Mouse (Mus musculus) heart, embryonic 11.5 days (tissue): ENCODE results near the gene Garnl3. TPM values are rescaled to one million over a fixed set of nuclear protein-coding genes. Genes with fewer than 3 reads are reported as not detected.

Source experiments
- ATAC-seq: fragments of 200-750 bp; cut with Nextera tagmentation; replicated peaks from 2 replicates; pipeline ENCODE4 v1.8.0; 2017; ENCODE audit warnings: moderate library complexity; ENCODE audit not compliant: insufficient number of reproducible peaks, low FRiP score, low TSS enrichment
- H3K27ac ChIP-seq: fragments of 300-500 bp; sonication (generic); 2 replicates; pipeline ENCODE4 v1.5.1; 2014; ENCODE audit warnings: mild to moderate bottlenecking, low read depth, low read length
- H3K27me3 ChIP-seq: fragments of 300-500 bp; sonication (generic); 2 replicates; pipeline ENCODE4 v1.6.1; 2014; ENCODE audit warnings: mild to moderate bottlenecking, low read length, mixed read lengths; ENCODE audit not compliant: control insufficient read depth, insufficient read depth
- H3K36me3 ChIP-seq: fragments of 300-500 bp; sonication (generic); 2 replicates; pipeline ENCODE4 v1.6.1; 2014; ENCODE audit warnings: mild to moderate bottlenecking, low read length, moderate library complexity, mixed read lengths; ENCODE audit not compliant: control insufficient read depth, insufficient read depth
- H3K4me1 ChIP-seq: fragments of 300-500 bp; sonication (generic); 2 replicates; pipeline ENCODE4 v1.6.1; 2014; ENCODE audit warnings: low read length; ENCODE audit not compliant: control insufficient read depth, insufficient read depth
- H3K4me2 ChIP-seq: fragments of 300-500 bp; sonication (generic); 2 replicates; pipeline ENCODE4 v1.6.1; 2014; ENCODE audit warnings: mild to moderate bottlenecking, moderate library complexity
- H3K4me3 ChIP-seq: fragments of 300-500 bp; sonication (generic); 2 replicates; pipeline ENCODE4 v1.5.1; 2014; ENCODE audit warnings: low read depth, low read length
- H3K9ac ChIP-seq: fragments of 300-500 bp; sonication (generic); 2 replicates; pipeline ENCODE4 v1.6.1; 2014; ENCODE audit warnings: mild to moderate bottlenecking, low read depth, low read length, moderate library complexity
- H3K9me3 ChIP-seq: fragments of 300-500 bp; sonication (generic); replicated peaks from 2 replicates; pipeline ENCODE4 v1.6.1; 2016; ENCODE audit warnings: low read length; ENCODE audit not compliant: control insufficient read depth
- WGBS: fragments of 180-500 bp; shearing (Covaris S2); extraction: QIAGEN DNeasy Blood & Tissue Kit; methylation state at CpG from one replicate; pipeline ENCODE4 v1.1.7; 2014; ENCODE audit not compliant: insufficient replicate concordance; 5-methylcytosine and 5-hydroxymethylcytosine counted together
- polyA plus RNA-seq: library from polyadenylated mRNA; unstranded; fragments of >200 nt; fragmentation: Nextera tagmentation; extraction: Ambion mirVana; gene quantifications from 2 replicates; pipeline ENCODE4 v1.2.1, GENCODE M21; 2014

The Garnl3 gene
- polyA plus RNA-seq, 1 experiment from 2014 or later, result 15.4 TPM

DNA sequence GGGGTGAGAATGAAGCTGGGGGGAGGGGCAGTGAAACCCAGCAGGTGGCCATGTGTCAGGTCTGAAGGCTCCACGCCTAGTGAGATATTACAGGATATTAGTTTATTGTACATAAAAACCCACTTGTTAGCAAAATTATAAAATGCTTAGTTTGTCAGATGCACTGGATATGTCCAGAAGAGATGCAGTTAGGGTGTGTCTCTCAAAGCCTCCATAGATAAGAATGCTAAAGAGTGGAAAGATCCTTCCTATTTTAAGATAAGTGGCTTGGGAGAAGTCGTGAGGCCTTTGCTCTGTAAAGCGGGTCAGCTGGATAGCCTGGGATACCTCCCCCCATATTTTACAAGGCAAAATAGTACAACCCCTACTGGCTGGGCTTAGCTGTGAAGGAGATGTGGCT is 152.8 kb downstream of the Garnl3 start:
- 46% methylated on average over 3 of the region's 3 CpGs for WGBS
- Histone ChIP-seq H3K36me3 (peaks cover under 1% of the 10 kb centered on the region; the same call in 1 of the 2 replicates), H3K4me3 (no peak overlapping the region), H3K4me1 (peaks cover 6% of the 10 kb centered on the region), H3K27ac (no peak overlapping the region), H3K9me3 (no peaks in the 10 kb centered on the region), H3K4me2 (no peak overlapping the region), H3K27me3 (no peaks in the 10 kb centered on the region), H3K9ac (no peak overlapping the region)
- ATAC-seq, result no peak

DNA sequence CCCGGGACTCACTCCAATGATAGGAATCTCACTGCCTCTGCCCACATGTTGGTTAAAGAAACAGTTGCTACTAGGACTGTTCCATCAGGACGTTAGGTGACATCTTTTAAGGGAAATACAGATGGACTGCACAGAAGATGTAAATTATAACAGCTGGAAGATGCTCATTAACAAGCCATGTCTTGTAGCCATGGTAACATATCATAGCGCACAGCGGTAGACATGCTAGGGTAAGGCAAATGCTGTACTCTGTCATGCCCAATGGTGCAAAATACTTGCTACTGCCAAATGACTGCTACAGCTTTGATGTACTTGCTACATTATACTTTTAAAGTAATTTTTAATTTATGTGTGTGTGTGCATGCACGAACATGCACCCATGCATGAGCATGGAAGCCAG is 154.3 kb downstream of the Garnl3 start:
- H3K27ac ChIP-seq, result no peak overlapping the region
- 76% methylated on average over 5 of the region's 5 CpGs for WGBS
- H3K27me3 ChIP-seq, result no peaks in the 10 kb centered on the region
- no peak overlapping the region for H3K4me3 ChIP-seq
- no peak for ATAC-seq
- H3K4me2 ChIP-seq, result no peak overlapping the region
- H3K36me3 ChIP-seq, result peaks cover 3% of the 10 kb centered on the region; the same call in 1 of the 2 replicates
- no peak overlapping the region for H3K9ac ChIP-seq
- H3K4me1 ChIP-seq, result peaks cover 6% of the 10 kb centered on the region
- no peaks in the 10 kb centered on the region for H3K9me3 ChIP-seq

DNA sequence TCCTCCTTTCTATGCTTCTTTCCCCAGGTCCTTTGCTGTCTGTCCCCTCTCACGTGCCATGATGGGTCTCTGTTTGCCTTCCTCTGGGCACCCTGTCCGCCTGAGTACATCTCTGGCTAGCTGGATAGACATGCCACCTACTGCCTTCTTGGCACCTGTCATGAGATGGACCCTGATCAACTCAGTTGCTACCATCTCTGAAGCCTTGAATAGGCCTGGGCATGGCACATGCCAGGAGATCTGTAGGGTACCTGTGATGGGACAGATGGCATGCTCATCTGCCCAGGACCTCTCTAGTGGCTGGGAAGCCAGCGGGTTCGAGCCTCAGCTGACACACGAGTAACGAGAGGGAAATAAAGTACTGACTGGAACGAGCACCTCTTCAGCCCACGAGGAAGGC is 157.2 kb downstream of the Garnl3 start:
- Histone ChIP-seq H3K4me3 (no peak overlapping the region), H3K9ac (no peak overlapping the region), H3K4me1 (peaks cover 3% of the 10 kb centered on the region), H3K27ac (no peak overlapping the region), H3K9me3 (no peaks in the 10 kb centered on the region), H3K36me3 (peaks cover 3% of the 10 kb centered on the region; the same call in 1 of the 2 replicates), H3K4me2 (no peak overlapping the region), H3K27me3 (no peaks in the 10 kb centered on the region)
- no peak for ATAC-seq
- 86% methylated on average over 8 of the region's 8 CpGs for WGBS

DNA sequence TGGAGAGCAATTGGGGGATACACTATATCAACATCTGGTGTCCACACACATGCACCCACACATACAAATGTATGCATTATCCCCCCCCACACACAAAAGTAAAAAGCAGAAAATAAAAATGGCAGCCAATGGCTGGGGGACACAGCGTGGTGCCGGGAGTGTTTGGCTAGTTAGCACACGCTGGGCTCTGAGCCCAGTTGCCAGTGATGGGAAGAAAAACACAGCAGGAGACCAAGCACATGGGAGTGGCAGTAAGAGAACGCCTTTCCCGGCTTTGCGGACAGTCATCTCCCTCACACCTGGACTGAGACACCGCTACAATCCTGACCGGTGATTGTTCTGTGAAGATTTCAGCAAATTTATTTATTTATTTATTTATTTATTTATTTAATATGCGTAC is 160.2 kb downstream of the Garnl3 start:
- Histone ChIP-seq H3K4me2 (no peak overlapping the region), H3K36me3 (peaks cover 3% of the 10 kb centered on the region; the same call in 1 of the 2 replicates), H3K27me3 (no peaks in the 10 kb centered on the region), H3K9ac (no peak overlapping the region), H3K4me1 (peaks cover 11% of the 10 kb centered on the region), H3K9me3 (no peaks in the 10 kb centered on the region), H3K4me3 (no peak overlapping the region), H3K27ac (no peak overlapping the region)
- no peak for ATAC-seq
- WGBS, result 49% methylated on average over 9 of the region's 9 CpGs

DNA sequence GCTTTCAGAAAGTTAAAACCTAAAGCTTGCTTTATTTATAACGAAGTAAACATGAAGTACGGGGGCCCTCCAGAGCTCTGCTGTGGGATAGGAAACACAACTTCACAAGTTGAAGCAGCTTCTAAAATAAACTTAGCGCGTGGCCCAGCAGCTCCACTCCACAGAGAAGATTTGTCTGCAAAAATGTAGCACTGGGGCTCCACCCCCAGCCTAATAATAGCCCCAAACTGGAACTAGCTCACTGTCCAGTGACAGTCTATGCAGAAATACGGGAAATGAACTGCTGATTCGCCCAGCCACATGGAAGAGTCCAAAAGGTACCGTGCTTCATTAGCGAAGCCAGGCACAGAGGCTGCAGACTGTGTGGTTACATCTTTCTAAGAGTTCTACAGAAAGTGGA is 162.1 kb downstream of the Garnl3 start:
- Histone ChIP-seq H3K4me3 (no peak overlapping the region), H3K4me2 (peak overlapping the region; percentile 20)
- ATAC-seq, result no peak

DNA sequence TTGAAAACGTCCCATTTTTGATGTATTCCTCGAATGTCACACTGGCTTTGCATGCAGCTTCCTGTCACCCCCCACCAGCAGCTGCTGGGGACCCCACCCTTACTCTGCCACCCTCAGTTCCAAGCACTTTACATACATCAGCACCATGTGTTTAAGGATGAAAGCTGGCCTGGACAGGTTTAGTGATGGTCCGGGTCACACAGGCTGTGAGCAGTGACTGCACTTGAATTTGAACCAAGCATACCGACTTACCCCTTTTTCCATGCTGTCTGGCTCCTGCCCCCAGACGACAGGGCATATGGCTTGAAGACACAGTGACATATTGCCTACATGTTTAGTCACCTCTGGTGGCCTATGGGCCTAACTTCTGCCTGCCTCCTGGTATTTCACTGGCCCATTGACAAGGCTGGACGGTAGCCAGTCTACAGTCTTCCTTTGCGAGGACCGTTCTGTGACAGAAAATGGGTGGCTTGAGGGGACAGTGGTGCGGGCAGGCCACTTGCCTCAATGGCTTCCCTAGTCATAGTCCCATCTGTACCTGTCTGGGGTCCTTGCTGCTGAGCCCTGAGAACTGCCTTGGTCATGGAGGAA is 163.3 kb downstream of the Garnl3 start:
- H3K4me2 ChIP-seq, result peak overlapping the region; percentile 90; the same call in 1 of the 2 replicates
- 78% methylated on average over 9 of the region's 9 CpGs for WGBS
- no peaks in the 10 kb centered on the region for H3K27me3 ChIP-seq
- peaks cover 10% of the 10 kb centered on the region; the same call in 1 of the 2 replicates for H3K36me3 ChIP-seq
- H3K4me3 ChIP-seq, result no peak overlapping the region
- H3K9me3 ChIP-seq, result no peaks in the 10 kb centered on the region
- H3K9ac ChIP-seq, result 0 out of 2 replicates have a peak overlapping the region, but pooled peaks have one; percentile 86
- no peak for ATAC-seq
- peaks cover 22% of the 10 kb centered on the region; the same call in 1 of the 2 replicates for H3K4me1 ChIP-seq
- H3K27ac ChIP-seq, result no peak overlapping the region

More for the DNA sequence above, 162.1 kb downstream of the Garnl3 start:
- 0 out of 2 replicates have a peak overlapping the region, but pooled peaks have one; percentile 22 for H3K9ac ChIP-seq
- no peaks in the 10 kb centered on the region for H3K27me3 ChIP-seq
- WGBS, result 64% methylated on average over 8 of the region's 8 CpGs
- H3K4me1 ChIP-seq, result peaks cover 11% of the 10 kb centered on the region; the same call in 1 of the 2 replicates
- peak overlapping the region; percentile 50 for H3K27ac ChIP-seq
- peaks cover 9% of the 10 kb centered on the region; the same call in 1 of the 2 replicates for H3K36me3 ChIP-seq
- H3K9me3 ChIP-seq, result no peaks in the 10 kb centered on the region

DNA sequence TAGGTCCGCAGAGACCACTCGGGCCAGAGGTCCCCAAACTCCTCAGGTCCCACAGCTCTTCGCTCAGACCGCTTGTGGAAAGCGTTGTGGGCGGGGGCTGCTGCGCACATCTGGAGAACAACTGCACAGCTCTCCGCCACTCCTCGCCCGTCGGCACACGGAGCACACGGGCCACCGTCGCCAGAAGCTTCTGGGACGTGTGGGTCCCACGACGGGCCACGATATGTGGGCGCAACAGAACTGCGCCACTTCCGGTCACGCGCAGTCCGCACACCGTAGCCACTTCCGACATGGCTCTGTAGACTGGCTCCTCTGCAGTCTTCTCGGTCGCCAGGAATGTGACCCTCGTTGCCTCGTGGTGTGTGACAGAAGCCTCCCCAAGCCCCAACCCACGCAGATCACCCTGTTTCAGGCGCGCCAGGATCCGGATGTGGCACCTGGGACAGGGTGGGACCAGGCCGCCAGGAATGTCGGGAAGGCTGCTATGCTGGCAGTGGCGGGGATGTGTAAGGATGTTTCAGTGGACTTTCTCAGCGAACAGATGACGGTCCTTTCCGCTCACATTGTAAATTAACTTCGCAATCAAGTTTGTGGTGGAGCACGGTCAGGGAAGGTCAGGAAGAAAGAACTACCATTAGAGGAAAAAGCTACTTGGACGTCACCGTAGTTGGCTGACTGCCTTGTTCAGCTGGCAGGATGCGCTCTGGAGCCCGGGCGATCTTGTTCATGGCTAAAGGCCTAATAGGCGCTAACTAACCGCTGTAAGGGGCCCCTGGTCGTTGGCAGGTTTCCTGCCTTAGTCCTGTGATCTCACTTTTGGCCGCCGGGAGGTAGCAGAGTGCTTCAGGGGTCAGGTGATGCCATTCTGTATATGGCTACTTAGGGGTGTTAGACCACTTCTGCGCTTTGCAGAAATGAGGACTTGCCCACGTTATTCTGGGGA is 164.5 kb downstream of the Garnl3 start:
- Histone ChIP-seq H3K4me3 (peak overlapping the region; percentile 70), H3K27me3 (no peaks in the 10 kb centered on the region), H3K27ac (peak overlapping the region; percentile 97), H3K4me2 (peak overlapping the region; percentile 90), H3K4me1 (peaks cover 26% of the 10 kb centered on the region; the same call in 1 of the 2 replicates), H3K9me3 (no peaks in the 10 kb centered on the region), H3K9ac (peak overlapping the region; percentile 86), H3K36me3 (peaks cover 15% of the 10 kb centered on the region; the same call in 1 of the 2 replicates)
- ATAC-seq, result peak; percentile 81
- 1% methylated on average over 55 of the region's 55 CpGs for WGBS

DNA sequence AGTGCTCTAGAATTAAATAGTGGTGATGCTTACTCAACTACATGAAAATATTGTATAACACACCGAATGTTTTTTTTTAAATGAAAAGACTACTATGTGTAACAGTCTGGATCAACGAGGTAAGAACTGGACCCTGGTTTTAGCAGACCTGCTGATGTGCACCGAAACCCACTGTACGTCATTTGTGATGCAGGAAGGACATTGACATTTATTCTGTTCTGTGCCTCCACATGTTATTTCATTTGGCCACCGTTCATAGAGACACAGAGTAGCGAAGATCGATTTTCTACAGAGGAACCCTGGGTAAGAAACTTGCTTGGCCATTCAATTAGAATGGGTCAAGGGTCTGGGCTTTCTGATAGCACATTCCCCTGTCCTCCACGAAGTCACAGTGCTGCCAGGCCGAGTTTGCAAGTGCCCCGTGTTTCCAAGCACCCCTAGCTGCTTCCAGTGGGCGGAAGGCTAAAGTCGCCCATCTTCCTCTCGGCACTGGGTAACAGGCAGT is 165.2 kb downstream of the Garnl3 start:
- Histone ChIP-seq H3K27me3 (no peaks in the 10 kb centered on the region), H3K4me1 (peaks cover 26% of the 10 kb centered on the region; the same call in 1 of the 2 replicates), H3K9ac (peak overlapping the region; percentile 86), H3K9me3 (no peaks in the 10 kb centered on the region), H3K27ac (peak overlapping the region; percentile 97), H3K36me3 (peaks cover 15% of the 10 kb centered on the region; the same call in 1 of the 2 replicates), H3K4me3 (peak overlapping the region; percentile 70), H3K4me2 (peak overlapping the region; percentile 90)
- no peak for ATAC-seq
- WGBS, result 10% methylated on average over 13 of the region's 13 CpGs
